18 mouse cellular contexts compared by ENCODE assay signal in the genomic region with DNA sequence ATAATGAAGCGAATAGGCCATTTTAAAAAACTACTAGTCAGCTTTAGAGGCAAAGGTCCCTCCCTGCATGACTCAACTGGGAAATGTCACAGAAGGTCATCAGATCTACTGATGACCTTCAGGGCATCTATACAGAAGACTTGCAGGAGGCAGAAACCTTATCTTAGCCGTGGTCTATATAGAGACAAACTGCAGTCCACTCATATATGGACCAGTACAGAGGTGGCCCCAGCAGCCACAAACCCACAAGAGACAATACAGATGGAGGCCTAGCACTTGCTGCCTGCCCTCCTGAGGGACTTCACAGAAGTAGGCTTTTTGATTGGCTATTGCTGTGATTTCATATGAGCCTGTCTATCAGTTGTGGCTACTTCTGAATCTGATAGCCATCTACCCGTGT.
"Had no signal": no experiment of that assay in that cellular context is flagged by ENCODE, and none has a peak within 500 bp of the region (broad histone marks: within the 10 kb centered on the region; RNA-seq: fewer than 3 reads in every experiment).

No protein-coding gene starts in this region.

- H3K27ac ChIP-seq: lung, embryonic 15.5 days; macrophage; midbrain, embryonic 12.5 days; neural tube, embryonic 12.5 days; stomach, embryonic 15.5 days; stomach, postnatal 0 days had no signal

- H3K4me2 ChIP-seq: lung, embryonic 15.5 days; midbrain, embryonic 12.5 days; neural tube, embryonic 12.5 days; stomach, embryonic 15.5 days had no signal

- DNase-seq: liver, postnatal 0 days; lung, adult 2 months; lung, postnatal 14 days; lung, postnatal 36 days; midbrain, embryonic 14.5 days; right cerebral cortex, postnatal 14 days; thymus, adult 2 months; thymus, postnatal 25 days; thymus, postnatal 4 days had no signal

- H3K36me3 ChIP-seq: lung, embryonic 15.5 days; midbrain, embryonic 12.5 days; neural tube, embryonic 12.5 days; stomach, embryonic 15.5 days had no signal

- H3K4me1 ChIP-seq: lung, embryonic 15.5 days; megakaryocyte, embryonic 14.5 days; stomach, embryonic 15.5 days had no signal

- ATAC-seq: liver, postnatal 0 days; lung, postnatal 0 days; midbrain, embryonic 16.5 days had no signal

- H3K9me3 ChIP-seq: lung, embryonic 15.5 days; midbrain, embryonic 12.5 days; neural tube, embryonic 12.5 days; stomach, embryonic 15.5 days had no signal

- H3K9ac ChIP-seq: liver, postnatal 0 days; lung, embryonic 15.5 days; midbrain, embryonic 12.5 days; neural tube, embryonic 12.5 days; stomach, embryonic 15.5 days had no signal

- H3K4me3 ChIP-seq: lung, embryonic 15.5 days; megakaryocyte, embryonic 14.5 days; midbrain, embryonic 12.5 days; neural tube, embryonic 12.5 days; stomach, embryonic 15.5 days had no signal

- H3K27me3 ChIP-seq: lung, embryonic 15.5 days; megakaryocyte, embryonic 14.5 days; neural tube, embryonic 12.5 days; stomach, embryonic 15.5 days had no signal
